Mouse (Mus musculus): ENCODE measurements around the gene Txnip.

- TF ChIP-seq CTCF (IDR thresholded peaks at IDR 0.05) (no peak), POLR2A (IDR thresholded peaks at IDR 0.05; ENCODE audit: insufficient read depth, low read depth, low read length) (no peak), EP300 (IDR thresholded peaks at IDR 0.05; ENCODE audit: insufficient read depth, low read depth, low read length) (no peak)
Measured at GRCm38 (mm10) chr3:96581141-96581540, 23.4 kb downstream of the Txnip start.
